Mouse (Mus musculus): ENCODE measurements at regions not wholly inside any gene's neighbourhood (a gene's known extent, or its start where the extent isn't known, plus 50 kb on each side); places are given as distances from the start of the nearest gene placed in this dataset.

DNA sequence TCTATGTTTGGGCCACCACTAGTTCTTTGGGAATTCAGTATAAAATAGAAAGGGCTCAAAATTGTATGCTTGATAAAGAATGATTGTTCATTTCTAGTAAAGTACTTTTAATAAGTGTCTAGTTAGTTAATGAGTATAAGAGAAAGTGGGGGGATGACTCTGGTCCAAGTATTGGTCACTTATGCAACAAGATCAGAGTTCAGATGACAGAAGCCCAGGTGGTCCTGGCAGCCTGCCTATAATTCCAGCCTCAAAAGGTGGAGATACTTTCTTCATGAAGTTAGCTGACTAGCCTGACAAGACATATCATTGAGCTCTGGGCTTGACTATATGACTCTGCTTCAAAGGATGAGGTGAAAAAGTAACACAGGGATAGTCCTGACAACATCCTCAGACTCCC, 57.3 kb upstream of the Pter start:
- H3K4me3 ChIP-seq, result no peak overlapping the region
- no peaks in the 10 kb centered on the region for H3K9me3 ChIP-seq
- H3K4me1 ChIP-seq, result no peaks in the 10 kb centered on the region
- no peak overlapping the region for H3K9ac ChIP-seq
- no peak overlapping the region for H3K4me2 ChIP-seq
- no peaks in the 10 kb centered on the region for H3K27me3 ChIP-seq
- ATAC-seq (ENCODE audit: borderline replicate concordance, extremely low read depth, low FRiP score, low TSS enrichment), result no peak
- H3K27ac ChIP-seq, result no peak overlapping the region
- H3K36me3 ChIP-seq, result no peaks in the 10 kb centered on the region

DNA sequence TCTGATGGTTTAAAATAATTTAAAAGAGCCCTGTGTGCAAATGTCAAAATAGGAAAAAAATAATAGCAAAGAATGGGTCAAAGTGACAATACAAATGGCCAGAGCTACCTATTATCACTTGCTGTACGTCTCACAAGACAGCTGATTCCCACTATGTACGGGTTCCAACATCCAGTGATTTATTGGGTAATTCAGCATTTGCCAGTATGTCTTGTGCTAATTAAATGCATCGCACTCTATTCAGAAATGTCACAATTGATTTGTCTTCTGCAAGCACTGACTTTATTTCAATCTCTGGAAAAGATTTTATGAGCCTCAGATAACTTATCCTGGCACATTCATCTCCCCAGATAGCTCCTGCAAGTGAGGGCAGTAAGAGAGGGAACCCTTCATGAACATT, 55.1 kb upstream of the Pter start:
- Histone ChIP-seq H3K27me3 (no peaks in the 10 kb centered on the region), H3K4me2 (no peak overlapping the region), H3K36me3 (no peaks in the 10 kb centered on the region), H3K9ac (no peak overlapping the region), H3K4me1 (no peaks in the 10 kb centered on the region), H3K9me3 (no peaks in the 10 kb centered on the region), H3K27ac (no peak overlapping the region), H3K4me3 (no peak overlapping the region)
- 63% methylated on average over 3 of the region's 3 CpGs for WGBS
- ATAC-seq (ENCODE audit: borderline replicate concordance, extremely low read depth, low FRiP score, low TSS enrichment), result no peak
